Mouse (Mus musculus) adrenal gland, postnatal 10 days (tissue): ENCODE data around the gene Timp3. TPM values are rescaled to one million over a fixed set of nuclear protein-coding genes. Genes with fewer than 3 reads are reported as not detected.

ENCODE experiments used
- DNase-seq: peaks from one replicate; pipeline ENCODE4 v3.0.0; 2021; ENCODE audit warnings: mixed read lengths
- long read RNA-seq, 2 experiments: library from polyadenylated mRNA; stranded (forward); transcript quantifications; one replicate each; pipeline ENCODE4 v2.0.0; 2021
- total RNA-seq, 2 experiments: library from RNA; stranded (reverse); gene quantifications; 2 replicates each; pipeline ENCODE4 v1.2.3; 2021

Gene Timp3
- total RNA-seq, result 100 to 1,000 TPM; 209 to 211 TPM
- long read RNA-seq, experiment 1, full-length matches to known transcripts, result 15 of 83 reads
- long read RNA-seq, experiment 1, partial matches to known transcripts, result 66 of 83 reads
- long read RNA-seq, experiment 1, other reads (novel, unspliced or antisense), result 2 of 83 reads
- long read RNA-seq, experiment 2, full-length matches to known transcripts, result 23 of 48 reads
- long read RNA-seq, experiment 2, partial matches to known transcripts, result 1 of 48 reads
- long read RNA-seq, experiment 2, other reads (novel, unspliced or antisense), result 24 of 48 reads

- DNase-seq, result peak; percentile 93
Observed at GRCm38 (mm10) chr10:86300293-86301116, at the start of gene Timp3. Gene Timp3, plus strand, starts transcription at chr10:86300372.

- no peak for DNase-seq
Observed at GRCm38 (mm10) chr10:86256221-86256620, 44.0 kb upstream of the Timp3 start.

DNA sequence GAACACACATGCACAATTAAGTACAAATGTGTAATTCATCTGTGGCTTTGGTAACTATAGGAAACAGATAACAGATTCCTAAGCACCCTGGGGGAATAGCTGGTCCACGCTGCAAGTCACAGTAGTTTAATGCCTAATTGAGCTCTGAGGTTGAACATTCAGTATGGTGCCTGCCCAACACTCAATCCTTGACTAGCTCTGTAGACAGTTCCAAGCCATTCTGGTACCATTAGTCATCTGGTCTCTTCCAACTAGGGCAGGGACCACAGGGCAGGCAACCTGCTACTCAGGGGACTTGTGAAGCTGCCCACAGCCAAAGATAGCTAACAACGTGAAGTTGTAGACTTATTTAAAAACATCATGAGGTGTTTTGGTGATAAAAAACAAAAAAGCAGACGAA lies 43.1 kb upstream of the Timp3 start:
- peak; percentile 16 for DNase-seq

GRCm38 (mm10) chr10:86258046-86258445 lies 42.1 kb upstream of the Timp3 start:
- DNase-seq, result no peak

DNA sequence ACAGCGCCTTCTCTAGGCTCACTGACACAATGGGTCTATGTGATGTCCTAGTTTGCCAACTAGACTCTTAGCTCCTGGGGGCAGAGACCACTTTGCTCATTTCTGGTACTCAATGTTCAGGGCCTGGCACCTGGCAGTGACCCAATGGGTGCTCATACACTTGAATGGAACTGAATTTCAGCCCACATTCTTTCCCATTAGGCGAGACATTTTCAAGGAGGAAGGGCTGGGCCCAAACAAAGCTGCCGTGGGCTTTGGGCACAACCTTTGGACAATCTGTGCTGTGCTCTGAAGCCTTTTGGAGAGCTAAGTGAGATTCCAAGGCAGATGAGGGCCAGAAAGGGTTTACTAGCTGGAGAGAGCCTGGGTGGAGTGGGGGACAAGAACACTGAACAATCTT lies 41.2 kb upstream of the Timp3 start:
- no peak for DNase-seq

DNA sequence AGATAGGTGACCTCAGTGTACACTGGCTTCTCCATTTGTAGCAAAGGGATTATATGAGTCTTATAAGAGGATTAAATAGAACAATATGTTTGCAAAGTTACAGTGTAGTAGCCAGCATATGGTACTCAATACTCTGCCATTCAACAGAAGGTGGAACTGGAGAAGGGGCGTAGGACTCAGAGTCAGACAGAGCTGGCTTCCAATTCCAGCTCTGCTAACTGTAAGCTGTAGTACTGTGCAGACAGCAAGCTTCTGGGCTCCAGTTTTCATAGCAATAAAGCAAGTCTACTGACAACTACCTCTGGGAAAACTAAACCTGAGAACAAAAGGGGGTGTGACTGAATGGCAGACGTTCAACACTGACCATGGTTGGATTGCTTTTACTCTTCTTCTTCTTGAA lies 38.4 kb upstream of the Timp3 start:
- DNase-seq, result no peak

DNA sequence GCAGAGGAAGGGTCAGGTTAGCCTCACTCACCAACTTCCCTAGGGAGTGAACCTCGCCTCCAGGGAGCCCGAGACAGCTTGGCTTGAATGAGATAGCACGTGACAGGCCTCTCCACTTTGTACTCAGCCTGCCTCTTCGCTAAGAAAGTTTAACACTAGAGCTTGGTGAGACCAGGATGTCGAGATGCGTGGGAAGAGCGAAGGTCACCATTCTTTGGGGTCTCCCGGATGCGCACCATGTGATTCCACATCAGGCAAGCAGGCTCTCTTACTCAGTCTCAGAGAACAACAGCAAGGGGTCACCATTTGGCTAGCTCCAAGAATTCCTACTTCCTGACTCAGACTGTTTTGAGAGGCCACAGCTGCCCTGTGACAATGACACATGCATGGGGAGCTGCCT lies 35.6 kb upstream of the Timp3 start:
- peak; percentile 59 for DNase-seq

DNA sequence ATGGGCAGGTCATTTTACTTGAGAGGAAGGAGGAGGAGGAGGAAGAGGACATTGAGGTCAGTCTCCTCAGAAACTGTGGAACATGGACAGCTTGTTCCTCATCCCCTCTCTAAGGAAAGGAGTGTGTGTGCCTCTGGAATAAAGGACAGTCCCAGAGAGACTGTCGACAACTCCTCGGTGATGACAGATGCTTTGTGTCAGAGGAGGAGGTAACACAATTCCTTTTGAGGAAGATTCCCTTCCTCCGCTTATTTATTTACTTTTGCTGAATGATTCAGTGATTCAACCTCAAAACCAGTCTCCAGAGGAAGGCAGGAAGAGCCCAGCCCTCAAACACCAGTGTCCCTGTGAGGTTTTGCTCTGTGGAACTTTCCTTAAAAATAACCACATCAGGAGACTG lies 29.9 kb upstream of the Timp3 start:
- no peak for DNase-seq

DNA sequence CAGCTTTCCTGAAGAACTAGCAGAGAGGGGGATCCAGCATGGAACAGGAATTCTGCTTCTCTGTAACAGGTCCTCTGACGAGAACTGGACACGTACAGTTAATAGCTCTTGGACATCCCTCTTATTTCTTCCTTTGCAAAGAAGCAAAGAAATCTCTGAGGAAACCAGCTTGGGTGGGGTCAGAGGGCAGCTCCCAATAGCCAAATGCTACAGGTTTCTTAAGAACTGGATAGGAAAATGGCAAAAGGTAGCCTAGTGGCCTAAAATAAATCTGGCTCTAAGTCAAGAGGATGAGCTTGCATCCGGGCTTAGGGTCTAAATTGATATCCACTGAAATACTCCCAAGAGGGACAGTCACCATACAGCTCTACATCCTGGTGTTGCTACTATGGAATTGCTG lies 27.3 kb upstream of the Timp3 start:
- DNase-seq, result no peak

DNA sequence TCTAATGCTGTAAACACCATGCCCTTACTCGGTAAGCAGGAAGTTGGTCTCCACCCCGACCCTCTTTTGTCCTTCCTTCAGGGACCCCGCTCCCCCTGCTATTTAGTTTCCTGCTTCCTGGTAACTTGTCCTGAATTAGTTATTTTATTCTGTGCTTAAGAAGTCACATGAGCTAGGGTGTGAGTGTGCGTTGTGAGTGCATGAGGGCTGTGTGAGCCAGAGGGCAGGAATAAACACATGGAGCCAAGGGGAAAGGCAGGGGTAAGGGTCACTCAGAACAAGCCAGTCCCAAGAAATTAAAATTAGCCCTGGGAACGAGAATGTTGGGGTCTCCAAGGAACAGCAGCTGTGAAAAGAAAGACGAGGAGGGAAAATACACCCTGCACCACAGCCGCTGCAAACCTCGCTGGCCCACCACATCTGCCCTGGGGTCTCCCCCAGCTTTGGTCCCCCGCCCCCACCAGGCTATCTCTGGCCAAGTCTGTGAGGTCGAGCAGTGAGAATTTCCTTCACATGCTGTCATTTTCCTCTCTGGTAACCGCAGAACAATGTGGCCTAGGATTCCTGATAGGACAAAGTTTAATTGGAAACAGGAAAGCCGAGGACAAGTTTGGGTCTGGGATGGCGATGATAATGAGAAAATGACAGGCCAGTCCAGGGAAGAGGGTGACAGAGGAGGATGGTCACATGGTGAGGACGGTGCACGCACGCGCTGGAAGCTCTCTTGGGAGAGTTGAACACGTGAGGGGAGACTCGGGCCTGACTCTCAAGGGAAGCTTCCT lies 26.6 kb upstream of the Timp3 start:
- DNase-seq, result peak; percentile 35

GRCm38 (mm10) chr10:86275585-86275984 lies 24.6 kb upstream of the Timp3 start:
- no peak for DNase-seq

GRCm38 (mm10) chr10:86277327-86277726 lies 22.8 kb upstream of the Timp3 start:
- no peak for DNase-seq

DNA sequence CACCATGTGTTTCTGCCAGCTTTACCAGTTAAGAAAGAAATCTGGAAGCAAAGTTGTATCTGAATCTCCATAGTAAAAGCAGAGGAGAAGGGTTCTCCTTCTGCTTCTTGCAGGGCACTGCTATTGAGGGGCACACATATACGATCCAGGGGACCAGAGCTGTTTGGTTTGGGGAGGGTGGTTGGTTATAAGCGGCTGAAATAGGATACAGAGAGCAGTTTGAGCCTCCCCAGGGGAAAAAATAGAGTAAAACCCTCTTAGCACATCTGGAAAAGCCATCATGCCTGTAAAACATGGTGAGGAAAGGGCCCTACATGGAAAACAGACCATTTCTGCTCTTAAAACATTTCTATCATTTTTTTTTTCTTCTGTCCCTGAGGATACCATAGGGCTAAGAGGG lies 21.7 kb upstream of the Timp3 start:
- no peak for DNase-seq

DNA sequence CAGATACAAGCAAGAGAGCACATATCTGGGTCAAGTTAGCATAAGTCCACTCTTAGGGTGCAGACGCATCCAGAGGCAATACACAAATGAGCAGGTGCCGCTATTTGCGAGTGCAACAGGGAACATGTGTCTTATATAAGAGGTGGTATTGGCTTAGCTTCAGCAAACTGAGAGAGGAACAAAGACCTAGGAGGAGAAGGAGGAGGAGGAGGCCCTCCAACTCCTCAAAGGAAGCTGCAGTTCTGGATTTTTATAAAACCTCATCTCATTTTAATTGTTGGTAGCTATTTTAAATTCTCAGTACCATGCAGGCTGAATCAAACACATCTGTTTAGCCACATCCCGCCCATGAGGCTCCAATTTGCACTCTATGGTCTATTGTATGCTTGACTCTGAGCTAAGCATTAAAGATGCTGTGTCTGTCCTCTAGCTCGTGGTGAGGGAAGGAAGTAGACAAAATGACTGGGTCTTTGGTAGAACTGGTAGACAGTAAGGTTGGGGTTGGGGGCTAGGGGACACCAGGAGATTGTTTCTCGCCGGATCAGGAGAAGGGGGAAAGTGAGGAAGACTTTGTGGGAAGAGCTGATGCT lies 20.5 kb upstream of the Timp3 start:
- no peak for DNase-seq

GRCm38 (mm10) chr10:86281238-86281637 lies 18.9 kb upstream of the Timp3 start:
- DNase-seq, result peak; percentile 13

DNA sequence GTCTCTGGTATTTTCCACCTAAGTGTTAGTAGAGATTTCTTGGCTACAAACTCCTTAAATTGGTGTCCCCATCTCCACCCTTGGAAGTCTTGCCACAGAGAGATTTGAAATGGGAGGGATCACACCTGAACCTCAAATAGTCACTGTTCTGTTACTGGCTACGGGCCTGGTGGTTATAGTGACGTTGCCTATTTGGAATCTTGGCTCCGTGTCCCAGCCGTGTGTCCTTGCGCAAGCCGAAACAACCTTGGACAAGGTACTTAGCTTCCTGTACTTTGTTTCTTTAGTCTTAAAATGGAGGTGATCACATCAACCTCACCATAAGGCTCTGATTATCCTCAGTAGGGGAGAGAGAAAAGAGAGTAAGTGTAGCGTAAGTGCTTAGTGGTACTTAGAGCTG lies 13.7 kb upstream of the Timp3 start:
- DNase-seq, result peak; percentile 49

DNA sequence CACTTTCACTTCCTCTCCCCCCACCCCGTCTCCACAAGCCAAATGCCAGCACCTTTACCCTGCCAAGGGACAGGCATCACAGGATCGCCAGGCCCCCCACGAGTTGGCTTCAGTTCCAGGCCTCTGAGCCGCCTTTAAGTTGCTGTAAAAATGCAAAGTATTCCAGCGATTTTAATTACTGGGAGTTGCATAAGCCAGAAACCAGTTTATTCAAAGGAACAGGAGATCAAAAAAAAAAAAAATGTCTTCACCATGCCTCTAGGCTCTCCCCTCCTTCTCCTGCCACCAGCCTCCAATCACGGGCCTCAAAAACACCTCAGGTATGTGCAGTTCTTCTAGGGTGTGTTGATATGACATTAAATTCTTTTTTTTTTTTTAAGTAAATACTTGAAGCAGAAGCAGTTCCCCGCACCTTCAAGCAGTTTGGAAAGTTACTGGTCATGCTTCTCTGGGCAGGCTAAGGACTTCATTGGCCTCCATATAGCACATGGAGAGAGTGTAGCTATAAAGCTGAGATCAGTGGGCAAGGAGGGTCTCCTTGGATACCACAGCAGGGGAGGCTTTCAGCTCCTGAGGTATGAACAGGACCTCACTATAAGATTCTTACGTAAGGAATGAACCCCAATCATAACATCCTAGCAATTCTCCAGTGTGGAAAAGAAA lies 9.9 kb upstream of the Timp3 start:
- no peak for DNase-seq

GRCm38 (mm10) chr10:86293880-86294279 lies 6.3 kb upstream of the Timp3 start:
- no peak for DNase-seq

DNA sequence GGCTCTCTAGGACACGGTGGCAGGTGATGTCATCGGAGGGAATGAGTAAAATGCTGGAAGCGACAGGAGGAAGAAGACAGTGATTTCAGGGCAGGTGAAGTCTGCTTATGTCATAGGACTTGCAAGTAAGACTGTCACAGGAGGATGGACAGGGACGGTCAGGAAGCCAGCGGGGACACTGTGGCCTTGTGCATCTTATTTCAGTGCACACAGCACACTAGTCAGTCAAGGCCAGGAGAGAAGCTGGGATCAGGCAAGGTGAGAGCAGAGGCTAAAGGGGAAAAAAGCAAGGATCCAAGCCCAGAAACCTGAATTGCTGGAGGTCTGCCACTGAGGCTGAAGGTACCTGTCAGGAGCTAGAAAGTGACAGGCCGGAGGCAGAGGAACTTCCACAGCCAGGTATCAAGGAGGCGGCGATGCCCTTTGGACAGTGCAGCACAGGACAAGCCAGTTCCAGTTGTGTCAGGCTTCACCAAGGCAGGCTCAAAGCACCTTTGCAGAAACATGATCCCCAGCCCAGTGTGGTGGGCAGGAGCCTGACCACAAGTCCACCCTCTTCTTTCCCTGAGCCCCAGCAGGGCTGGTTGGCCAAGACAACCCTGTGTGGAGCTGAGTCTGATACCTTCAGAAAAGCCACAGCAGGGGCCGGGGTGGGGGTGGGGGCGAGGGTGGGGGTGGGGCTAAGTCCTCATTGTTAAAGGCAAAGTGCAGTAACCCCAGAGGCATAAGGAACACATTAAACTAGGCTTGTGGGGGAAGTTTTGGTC lies 5.4 kb upstream of the Timp3 start:
- no peak for DNase-seq

GRCm38 (mm10) chr10:86295454-86296098 lies 4.6 kb upstream of the Timp3 start:
- no peak for DNase-seq

DNA sequence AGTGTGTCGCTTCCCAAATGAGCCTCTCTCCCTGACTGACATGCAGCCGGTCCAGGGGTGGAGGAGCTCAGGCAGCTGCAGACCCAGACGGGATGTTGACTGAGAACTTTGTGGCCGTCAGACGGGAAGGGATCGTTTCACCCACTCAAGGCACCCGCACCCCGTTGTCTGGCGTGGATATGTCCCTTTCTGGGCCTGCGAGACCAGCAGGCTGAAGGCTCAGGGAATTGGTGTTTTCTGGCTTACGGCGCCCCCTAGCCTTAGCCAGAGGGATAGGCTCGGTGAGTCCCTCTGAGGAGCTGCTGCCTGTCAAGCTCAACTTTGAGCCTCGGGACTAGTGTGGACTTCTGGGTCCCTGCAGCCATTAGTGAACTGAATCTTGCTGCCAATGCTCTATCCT lies 4.1 kb upstream of the Timp3 start:
- peak; percentile 87 for DNase-seq
